Mouse (Mus musculus): ENCODE measurements around the gene Gm21637. TPM values are rescaled to one million over a fixed set of nuclear protein-coding genes. Genes with fewer than 3 reads are reported as not detected.
"Not testable (repeated sequence)": the region's sequence is repeated elsewhere in the genome, so short reads cannot be mapped to it uniquely, and the experiment has no call there.

Gene Gm21637
- total RNA-seq (2012; rRNA removed): not detected in 2 replicates

DNA sequence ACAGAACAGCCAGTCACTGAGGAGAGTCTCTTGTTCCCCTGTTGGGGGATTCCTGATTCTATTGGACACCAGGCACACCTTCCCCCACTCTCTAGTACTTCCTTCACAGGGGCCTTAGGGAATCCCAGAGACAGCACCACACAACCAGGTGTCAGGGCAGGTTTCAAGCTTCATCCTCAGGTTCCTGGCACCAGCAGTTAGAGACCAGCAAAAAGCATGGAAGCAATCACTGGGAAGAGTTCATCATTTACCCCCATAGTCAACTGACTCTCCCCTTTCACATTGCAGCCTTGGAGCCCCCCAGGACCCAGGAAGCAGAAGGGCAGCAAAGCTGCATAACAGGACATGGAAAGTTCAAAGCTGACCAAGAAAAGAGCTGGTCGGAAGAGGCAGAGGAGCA, at the start of gene Gm21637:
Gm21637 (plus strand) TSS at position 301 of the 400 bp plus-strand sequence.
- not testable (repeated sequence) for H3K9me3 ChIP-seq (ENCODE audit: control insufficient read depth, insufficient read depth, low read depth, low read length)

More for the DNA sequence above, at the start of gene Gm21637:
- in situ Hi-C loops (cut with MboI; ENCODE audit: low sequenced_read_pairs in 2 of 2, unreplicated experiment in 2 of 2); H3K4me1 ChIP-seq (ENCODE audit: control insufficient read depth in 2 of 2, insufficient read depth in 2 of 2, low read length in 2 of 2, poor library complexity in 1 of 2); H3K36me3 ChIP-seq (ENCODE audit: control insufficient read depth, insufficient read depth, low read length, poor library complexity, severe bottlenecking); DNase-seq (ENCODE audit: low read depth, low spot score); H3K4me3 ChIP-seq (ENCODE audit: insufficient read depth in 1 of 2, low read depth in 1 of 2, low read length in 2 of 2, poor library complexity in 1 of 2, severe bottlenecking in 1 of 2); H3K9ac ChIP-seq (ENCODE audit: insufficient read depth, low read depth, low read length, poor library complexity, severe bottlenecking); H3K27ac ChIP-seq (ENCODE audit: insufficient read depth, low read depth, low read length, poor library complexity, severe bottlenecking): not testable (repeated sequence)

Other genes starting within 250 kb of the Gm21637 start
- not detected in 2 replicates for gene Btbd35f25, start 244.9 kb upstream of the Gm21637 start, total RNA-seq (2012; rRNA removed)
- not detected in 2 replicates for gene Btbd35f22, start 85.8 kb downstream of the Gm21637 start, total RNA-seq (2012; rRNA removed)